Mouse (Mus musculus) v-Abl transformed pro-B cells (cell line): ENCODE data around the gene Zfp709.
"Not testable (repeated sequence)": the region's sequence is repeated elsewhere in the genome, so short reads cannot be mapped to it uniquely, and the experiment has no call there.

Experiments used
- in situ Hi-C, 2 experiments: fragments of 400-800 bp; cut with MboI; formaldehyde crosslinking; loops; one replicate each; pipeline ENCODE4 v1.15.1; 2025; ENCODE audit not compliant: unreplicated experiment in 2 of 2

Gene Zfp709

GRCm38 (mm10) chr8:71922567-71923401, 41.0 kb downstream of the Zfp709 start:
- in situ Hi-C loops: no loop called here

GRCm38 (mm10) chr8:71925791-71926190, 44.0 kb downstream of the Zfp709 start:
- in situ Hi-C loops: no loop called here

DNA sequence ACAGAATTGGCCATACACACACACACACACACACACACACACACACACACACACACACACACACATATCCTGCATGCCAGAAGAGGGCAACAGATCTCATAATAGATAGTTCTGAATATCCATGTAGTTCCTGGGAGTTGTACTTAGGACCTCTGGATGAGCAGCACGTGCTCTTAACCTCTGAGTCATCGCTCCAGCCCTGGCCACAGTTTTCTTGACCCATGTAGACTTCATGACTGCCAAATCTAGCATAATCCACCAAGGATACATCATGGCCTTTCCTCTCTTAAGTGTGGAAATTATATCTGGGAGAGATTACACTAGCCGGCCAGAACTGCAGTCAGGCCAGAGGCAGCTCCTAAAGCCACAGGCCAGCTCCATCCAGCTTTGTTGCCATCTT, 44.7 kb downstream of the Zfp709 start:
- in situ Hi-C loops: no loop called here

GRCm38 (mm10) chr8:71927779-71928178, 46.0 kb downstream of the Zfp709 start:
- in situ Hi-C loops: no loop called here

- in situ Hi-C loops: not testable (repeated sequence)
Observed at GRCm38 (mm10) chr8:71938037-71938436, 56.2 kb downstream of the Zfp709 start.

- in situ Hi-C loops: loop anchor here in 1 of 2 experiments (10.0 kb wide), 1 partner anchor 164 kb away; the partner anchor contains the start of gene Olfr374
Observed at GRCm38 (mm10) chr8:71940293-71941208, 58.7 kb downstream of the Zfp709 start.

GRCm38 (mm10) chr8:71941776-71942175, 60.0 kb downstream of the Zfp709 start:
- in situ Hi-C loops: loop anchor here in 1 of 2 experiments (10.0 kb wide), 1 partner anchor 163 kb away; the partner anchor contains the start of gene Olfr374
